Mouse (Mus musculus): ENCODE results near the gene Gprasp2. TPM values are rescaled to one million over a fixed set of nuclear protein-coding genes. Genes with fewer than 3 reads are reported as not detected.
"Not testable (repeated sequence)": the region's sequence is repeated elsewhere in the genome, so short reads cannot be mapped to it uniquely, and the experiment has no call there.

Gene Gprasp2
- polyA plus RNA-seq, 1 experiment from 2014 or later: 46.5 TPM

- not testable (repeated sequence) for H3K4me1 ChIP-seq, H3K36me3 ChIP-seq, H3K9me3 ChIP-seq, H3K27ac ChIP-seq
- H3K4me2 ChIP-seq: peak overlapping the region; percentile 66
- peak overlapping the region; percentile 53 for H3K4me3 ChIP-seq
- 0 out of 2 replicates have a peak, but pooled peaks have one; percentile 12 for ATAC-seq (ENCODE audit: insufficient number of reproducible peaks, insufficient read depth, low FRiP score, low TSS enrichment, low read depth)
- WGBS: 25% methylated on average over 16 of the region's 17 CpGs
- H3K27me3 ChIP-seq: peaks cover 11% of the 10 kb centered on the region
- peak overlapping the region; percentile 72 for H3K9ac ChIP-seq
Measured at GRCm38 (mm10) chrX:135839397-135840391, 860 bp downstream of the Gprasp2 start.

GRCm38 (mm10) chrX:135866806-135867205 is 28.0 kb downstream of the Gprasp2 start:
- not testable (repeated sequence) for H3K9me3 ChIP-seq; H3K4me2 ChIP-seq; H3K4me1 ChIP-seq; H3K27me3 ChIP-seq; H3K4me3 ChIP-seq; H3K36me3 ChIP-seq; ATAC-seq (ENCODE audit: insufficient number of reproducible peaks, insufficient read depth, low FRiP score, low TSS enrichment, low read depth); H3K9ac ChIP-seq; H3K27ac ChIP-seq
- 76% methylated on average over 9 of the region's 9 CpGs for WGBS

- Histone ChIP-seq H3K27ac (no peak overlapping the region), H3K9me3 (no peaks in the 10 kb centered on the region), H3K4me3 (no peak overlapping the region), H3K4me1 (no peaks in the 10 kb centered on the region), H3K9ac (no peak overlapping the region), H3K36me3 (no peaks in the 10 kb centered on the region), H3K4me2 (no peak overlapping the region), H3K27me3 (no peaks in the 10 kb centered on the region)
- ATAC-seq (ENCODE audit: insufficient number of reproducible peaks, insufficient read depth, low FRiP score, low TSS enrichment, low read depth): no peak
- 62% methylated on average over 1 of the region's 1 CpGs for WGBS
Measured at GRCm38 (mm10) chrX:135876679-135877078, 37.8 kb downstream of the Gprasp2 start.

GRCm38 (mm10) chrX:135879626-135880025 is 40.8 kb downstream of the Gprasp2 start:
- no peaks in the 10 kb centered on the region for H3K9me3 ChIP-seq
- no peak for ATAC-seq (ENCODE audit: insufficient number of reproducible peaks, insufficient read depth, low FRiP score, low TSS enrichment, low read depth)
- no peak overlapping the region for H3K4me3 ChIP-seq
- no peaks in the 10 kb centered on the region for H3K4me1 ChIP-seq
- no peaks in the 10 kb centered on the region for H3K27me3 ChIP-seq
- no peak overlapping the region for H3K9ac ChIP-seq
- H3K4me2 ChIP-seq: no peak overlapping the region
- no peak overlapping the region for H3K27ac ChIP-seq
- no peaks in the 10 kb centered on the region for H3K36me3 ChIP-seq
- 80% methylated on average over 1 of the region's 1 CpGs for whole genome bisulfite sequencing

- H3K36me3 ChIP-seq: peaks cover 21% of the 10 kb centered on the region
- H3K9me3 ChIP-seq: no peaks in the 10 kb centered on the region
- H3K4me1 ChIP-seq: no peaks in the 10 kb centered on the region
- H3K4me3 ChIP-seq: peak overlapping the region; percentile 62
- no peaks in the 10 kb centered on the region for H3K27me3 ChIP-seq
- WGBS: 17% methylated on average over 40 of the region's 41 CpGs
- peak; percentile 99 for ATAC-seq (ENCODE audit: insufficient number of reproducible peaks, insufficient read depth, low FRiP score, low TSS enrichment, low read depth)
- H3K4me2 ChIP-seq: peak overlapping the region; percentile 60
- H3K9ac ChIP-seq: peak overlapping the region; percentile 84
- H3K27ac ChIP-seq: peak overlapping the region; percentile 78
Measured at GRCm38 (mm10) chrX:135885411-135886233, 46.8 kb downstream of the Gprasp2 start.

- peak overlapping the region; percentile 84 for H3K9ac ChIP-seq
- no peak; the same call in none of the 2 replicates for ATAC-seq (ENCODE audit: insufficient number of reproducible peaks, insufficient read depth, low FRiP score, low TSS enrichment, low read depth)
- 29% methylated on average over 11 of the region's 11 CpGs for WGBS
Measured at GRCm38 (mm10) chrX:135886234-135886585, 47.4 kb downstream of the Gprasp2 start.

More at GRCm38 (mm10) chrX:135886234-135886585, 47.4 kb downstream of the Gprasp2 start:
- Histone ChIP-seq H3K4me2 (peak overlapping the region; percentile 60), H3K9me3 (no peaks in the 10 kb centered on the region), H3K4me3 (peak overlapping the region; percentile 62), H3K27ac (peak overlapping the region; percentile 78), H3K36me3 (peaks cover 21% of the 10 kb centered on the region), H3K4me1 (no peaks in the 10 kb centered on the region), H3K27me3 (no peaks in the 10 kb centered on the region)

Other genes with a start within 250 kb of the Gprasp2 start
- not detected in 2 replicates for gene Nxf7, start 240.3 kb upstream of the Gprasp2 start, polyA plus RNA-seq (2015; fragmentation: Nextera tagmentation; extraction: Ambion mirVana)
- not detected in 2 replicates for gene Prame, start 211.3 kb upstream of the Gprasp2 start, polyA plus RNA-seq (2015; fragmentation: Nextera tagmentation; extraction: Ambion mirVana)
- 0.11 TPM in 1 of 2 replicates, not detected in the other for gene Tcp11x2, start 145.2 kb upstream of the Gprasp2 start, polyA plus RNA-seq (2015; fragmentation: Nextera tagmentation; extraction: Ambion mirVana)
- not detected in 2 replicates for gene Tmsb15a, start 113.8 kb upstream of the Gprasp2 start, polyA plus RNA-seq (2015; fragmentation: Nextera tagmentation; extraction: Ambion mirVana)
- gene Armcx5, start 96.3 kb upstream of the Gprasp2 start, polyA plus RNA-seq (2015; fragmentation: Nextera tagmentation; extraction: Ambion mirVana): 14.0 and 14.5 TPM in 2 replicates
- gene Gprasp1, start 96.3 kb upstream of the Gprasp2 start, polyA plus RNA-seq (2015; fragmentation: Nextera tagmentation; extraction: Ambion mirVana): 52.5 and 56.0 TPM in 2 replicates
- 66.0 and 67.2 TPM in 2 replicates for gene Bhlhb9, start 41.4 kb upstream of the Gprasp2 start, polyA plus RNA-seq (2015; fragmentation: Nextera tagmentation; extraction: Ambion mirVana)
- 79.2 and 89.1 TPM in 2 replicates for gene Arxes2, start 154.8 kb downstream of the Gprasp2 start, polyA plus RNA-seq (2015; fragmentation: Nextera tagmentation; extraction: Ambion mirVana)
- gene Arxes1, start 194.3 kb downstream of the Gprasp2 start, polyA plus RNA-seq (2015; fragmentation: Nextera tagmentation; extraction: Ambion mirVana): 41.0 and 44.1 TPM in 2 replicates
- 140 and 144 TPM in 2 replicates for gene Bex2, start 229.2 kb downstream of the Gprasp2 start, polyA plus RNA-seq (2015; fragmentation: Nextera tagmentation; extraction: Ambion mirVana)
- gene Nxf3, start 246.2 kb downstream of the Gprasp2 start, polyA plus RNA-seq (2015; fragmentation: Nextera tagmentation; extraction: Ambion mirVana): not detected in 2 replicates